Mouse (Mus musculus) G1E (cell line): Measurements from ENCODE around the gene Gm17720. TPM values are rescaled to one million over a fixed set of nuclear protein-coding genes. Genes with fewer than 3 reads are reported as not detected.

Experiments
- ATAC-seq: 2 replicates; pipeline ENCODE4 v1.8.0; 2016; ENCODE audit warnings: mild to moderate bottlenecking; ENCODE audit not compliant: insufficient number of reproducible peaks, poor library complexity, low FRiP score, severe bottlenecking; ENCODE audit errors: extremely low read depth
- DNase-seq: peaks from one replicate; pipeline ENCODE4 v3.0.0; 2012; ENCODE audit warnings: low spot score
- H3K27me3 ChIP-seq: 2 replicates; pipeline ENCODE4 v1.6.1; 2012; ENCODE audit warnings: mild to moderate bottlenecking, low read length, inconsistent platforms; ENCODE audit not compliant: insufficient read depth
- H3K36me3 ChIP-seq: replicated peaks from 2 replicates; pipeline ENCODE3; 2012; ENCODE audit warnings: mild to moderate bottlenecking, inconsistent platforms
- H3K4me1 ChIP-seq: 2 replicates; pipeline ENCODE4 v1.6.1; 2012; ENCODE audit warnings: low read depth, low read length, inconsistent platforms, mixed read lengths; ENCODE audit not compliant: insufficient read depth
- H3K4me3 ChIP-seq: 2 replicates; pipeline ENCODE4 v1.5.1; 2012; ENCODE audit warnings: low read depth, mild to moderate bottlenecking, inconsistent platforms, low read length, moderate library complexity, mixed read lengths
- H3K9me3 ChIP-seq: replicated peaks from 2 replicates; pipeline ENCODE4 v1.6.1; 2012; ENCODE audit warnings: inconsistent platforms
- CTCF ChIP-seq: IDR thresholded peaks from 2 replicates; pipeline ENCODE4 v1.5.1; 2012; ENCODE audit warnings: low read depth, low read length, inconsistent platforms, mixed read lengths
- GATA1 ChIP-seq: IDR thresholded peaks from 2 replicates; pipeline ENCODE4 v1.6.1; 2012; ENCODE audit warnings: borderline replicate concordance, low read length, inconsistent platforms, mixed read lengths
- GATA2 ChIP-seq: IDR thresholded peaks from 2 replicates; pipeline ENCODE4 v1.6.1; 2012; ENCODE audit warnings: low read depth, low read length, inconsistent platforms, borderline replicate concordance
- POLR2AphosphoS5 ChIP-seq: IDR thresholded peaks from 2 replicates; pipeline ENCODE4 v1.6.1; 2012; ENCODE audit warnings: low read depth, low read length, inconsistent platforms; ENCODE audit not compliant: insufficient replicate concordance
- TAL1 ChIP-seq: conservative IDR thresholded peaks from 2 replicates; pipeline ENCODE4 v1.6.1; 2012; ENCODE audit warnings: low read depth, low read length, inconsistent platforms, mixed read lengths
- polyA plus RNA-seq: library from polyadenylated mRNA; stranded (reverse); fragments of >175 nt; gene quantifications from 2 replicates; pipeline ENCODE4 v1.2.3, GENCODE M21; 2012
- total RNA-seq, 2 experiments: library from RNA; stranded (forward) in 1 of 2; stranded (reverse) in 1 of 2; fragments of 200-1000 nt in 1 of 2; fragments of >200 nt in 1 of 2; fragmentation: Nextera tagmentation in 1 of 2; gene quantifications; 2 replicates each; pipeline ENCODE4 v1.2.3; 2014 to 2017

Gene Gm17720
- total and polyA plus RNA-seq, 3 experiments, result not detected

DNA sequence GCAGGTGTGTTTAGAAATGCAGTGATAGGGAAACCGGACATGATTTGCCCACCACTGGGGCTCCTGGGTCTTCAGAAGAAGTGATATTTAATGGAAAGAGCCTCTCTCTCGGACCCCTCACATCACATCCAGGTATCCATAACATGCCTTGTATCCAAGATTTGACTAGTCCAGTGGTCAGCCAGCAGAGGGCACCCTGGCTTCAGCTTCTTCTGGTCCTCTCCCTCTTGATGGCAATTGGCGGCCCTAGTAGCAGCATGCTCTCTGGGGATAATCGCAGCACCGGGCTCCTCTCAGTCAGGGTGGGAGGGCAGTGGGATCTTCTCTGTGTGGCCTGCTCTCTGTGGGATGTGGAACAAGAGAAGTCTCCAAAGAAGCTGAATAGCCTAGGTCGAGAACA is 17.2 kb upstream of the Gm17720 start:
- Histone ChIP-seq H3K4me3 (no peak overlapping the region), H3K9me3 (peaks cover 79% of the 10 kb centered on the region), H3K27me3 (no peaks in the 10 kb centered on the region), H3K36me3 (no peaks in the 10 kb centered on the region), H3K4me1 (no peaks in the 10 kb centered on the region)
- ATAC-seq (no peak), DNase-seq (no peak)
- TF ChIP-seq POLR2AphosphoS5 (no peak), TAL1 (no peak), GATA1 (no peak), GATA2 (no peak), CTCF (no peak)

DNA sequence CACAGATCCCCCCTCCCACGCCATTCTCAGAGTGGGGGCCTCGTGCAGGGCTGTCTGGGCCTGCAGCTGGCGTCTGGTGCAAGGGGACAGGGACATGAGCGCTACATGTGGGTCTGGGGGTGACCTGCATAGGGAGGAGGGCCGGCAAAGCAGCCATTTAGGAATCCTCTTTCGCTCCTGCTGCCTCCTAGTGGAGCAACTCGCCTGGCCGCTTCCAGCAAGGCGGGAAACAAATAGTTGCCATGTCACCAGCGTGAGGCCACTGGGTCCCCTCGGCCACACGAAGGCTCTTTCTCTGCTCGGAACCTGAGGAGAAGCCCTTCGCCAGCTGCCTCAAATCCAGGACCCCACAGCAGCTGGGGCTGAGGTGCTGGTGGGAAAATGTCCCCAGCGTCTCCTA is 877 bp downstream of the Gm17720 start:
- Histone ChIP-seq H3K27me3 (no peaks in the 10 kb centered on the region), H3K36me3 (no peaks in the 10 kb centered on the region), H3K4me1 (no peaks in the 10 kb centered on the region), H3K4me3 (no peak overlapping the region), H3K9me3 (peaks cover 68% of the 10 kb centered on the region)
- no peak for TF ChIP-seq GATA2
- TF ChIP-seq TAL1, result no peak
- TF ChIP-seq POLR2AphosphoS5, result no peak
- TF ChIP-seq GATA1, result no peak
- TF ChIP-seq CTCF, result no peak
- DNase-seq (no peak), ATAC-seq (no peak)

DNA sequence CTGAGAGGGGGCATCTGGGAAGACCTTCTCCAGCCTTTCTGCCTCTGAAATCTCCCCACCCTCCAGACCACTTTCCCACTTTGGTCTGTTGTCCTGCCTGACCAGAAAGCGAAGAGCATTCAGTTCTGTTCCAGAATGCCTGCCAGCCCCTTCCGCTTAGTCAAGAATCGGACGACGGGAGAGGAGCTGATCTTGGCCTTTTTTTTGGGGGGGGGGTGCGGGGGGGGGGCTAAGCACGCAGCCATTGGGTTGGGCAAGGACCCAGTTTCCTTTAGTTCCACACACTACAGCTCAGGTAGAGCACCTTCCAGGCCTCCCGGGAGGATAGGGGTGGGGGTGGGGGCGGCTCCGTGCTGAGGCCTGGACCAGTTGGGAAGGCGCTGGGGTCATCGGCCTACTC is 1.6 kb downstream of the Gm17720 start, which contains the start of gene Gm21964:
Gene Gm21964 (plus strand): TSS at position 301 of the 400 bp plus-strand sequence.
- no peaks in the 10 kb centered on the region for H3K27me3 ChIP-seq
- ATAC-seq (no peak), DNase-seq (no peak)
- no peaks in the 10 kb centered on the region for H3K36me3 ChIP-seq
- peaks cover 68% of the 10 kb centered on the region for H3K9me3 ChIP-seq
- H3K4me1 ChIP-seq, result no peaks in the 10 kb centered on the region
- no peak for TF ChIP-seq TAL1
- no peak for TF ChIP-seq GATA2
- TF ChIP-seq CTCF, result no peak
- no peak for TF ChIP-seq POLR2AphosphoS5
- no peak for TF ChIP-seq GATA1
- no peak within 1 kb of the TSS for H3K4me3 ChIP-seq

DNA sequence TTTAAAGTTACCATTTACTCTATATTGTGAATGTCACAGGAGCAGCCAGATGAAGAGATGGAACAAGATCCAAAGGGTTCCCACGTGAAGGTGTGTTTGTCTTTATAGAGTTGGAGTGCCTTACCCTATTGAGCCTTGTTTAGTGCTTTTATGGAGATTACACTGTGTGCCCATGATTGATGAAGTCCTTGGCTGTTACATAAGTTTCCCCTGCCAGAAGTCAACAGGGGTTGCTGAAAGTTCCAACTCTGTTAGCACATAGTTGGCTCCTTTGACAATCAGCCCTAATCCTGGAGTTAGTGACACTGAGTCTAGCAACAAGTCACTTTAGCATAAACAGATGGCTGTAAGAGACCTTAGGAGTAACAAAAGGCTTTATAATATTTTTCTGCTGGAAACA is 10.7 kb downstream of the Gm17720 start:
- DNase-seq (no peak), ATAC-seq (no peak)
- H3K27me3 ChIP-seq, result no peaks in the 10 kb centered on the region
- no peak overlapping the region for H3K4me3 ChIP-seq
- H3K9me3 ChIP-seq, result peaks cover 41% of the 10 kb centered on the region
- TF ChIP-seq GATA2 (no peak), GATA1 (no peak), TAL1 (no peak), CTCF (no peak), POLR2AphosphoS5 (no peak)
- H3K36me3 ChIP-seq, result no peaks in the 10 kb centered on the region
- H3K4me1 ChIP-seq, result no peaks in the 10 kb centered on the region

GRCm38 (mm10) chr8:110082416-110083105 is 20.0 kb downstream of the Gm17720 start:
- H3K4me3 ChIP-seq, result no peak overlapping the region
- H3K4me1 ChIP-seq, result no peaks in the 10 kb centered on the region
- no peaks in the 10 kb centered on the region; the same call in 1 of the 2 replicates for H3K27me3 ChIP-seq
- TF ChIP-seq CTCF, result no peak
- TF ChIP-seq GATA2, result no peak
- TF ChIP-seq TAL1, result no peak
- no peak for TF ChIP-seq GATA1
- TF ChIP-seq POLR2AphosphoS5, result no peak
- peaks cover 47% of the 10 kb centered on the region for H3K9me3 ChIP-seq
- ATAC-seq (no peak), DNase-seq (no peak)
- no peaks in the 10 kb centered on the region for H3K36me3 ChIP-seq

DNA sequence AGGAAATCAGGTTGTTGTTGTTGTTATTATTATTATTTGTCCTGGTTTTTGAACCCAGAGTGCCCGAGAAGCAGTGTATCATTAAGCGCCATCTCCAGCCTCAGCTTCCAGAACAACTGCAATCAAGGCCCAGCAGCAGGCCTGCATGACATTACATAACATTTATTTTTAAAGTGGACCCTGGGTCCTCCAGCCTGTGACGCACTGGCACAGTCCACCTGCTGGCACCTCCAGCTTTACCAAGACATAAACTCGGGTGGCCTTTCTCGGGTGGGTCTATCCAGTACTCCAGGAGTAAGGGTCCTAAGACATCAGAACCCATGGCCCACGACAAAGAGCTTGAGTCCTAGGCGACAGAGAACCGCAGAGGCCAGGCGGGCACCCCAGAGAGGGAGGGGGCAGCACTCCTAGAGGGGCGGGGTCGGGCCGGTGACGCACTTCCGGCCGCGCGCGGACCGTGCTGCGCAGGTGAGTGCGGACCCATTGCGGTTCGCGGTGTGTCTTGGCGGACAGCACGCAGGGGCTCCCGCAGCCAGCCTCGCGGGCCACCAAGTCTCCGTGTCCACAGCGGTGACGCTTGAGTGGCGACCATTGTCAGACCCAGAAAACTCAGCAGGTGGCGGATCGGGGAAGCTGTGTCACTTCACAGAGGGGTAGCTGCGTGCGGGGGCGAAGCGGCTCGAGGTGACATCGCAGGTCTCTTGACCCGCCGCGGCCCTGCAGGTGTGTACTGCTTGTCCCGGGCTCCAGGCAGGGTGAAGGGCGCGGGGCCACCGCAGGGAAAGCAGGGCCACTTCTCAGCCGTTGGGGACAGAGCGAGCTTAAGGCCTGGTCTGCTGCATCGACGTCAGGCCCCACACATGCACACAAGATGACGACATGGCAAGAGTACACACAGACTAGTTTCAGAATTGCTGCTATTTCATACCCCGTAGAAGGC is 23.0 kb downstream of the Gm17720 start, which contains the start of gene Zfp612:
Gene Zfp612 (plus strand): TSS at position 465 of the 940 bp plus-strand sequence.
- Histone ChIP-seq H3K4me3 (peak within 1 kb of the TSS; percentile 6; the same call in 1 of the 2 replicates), H3K4me1 (no peaks in the 10 kb centered on the region), H3K9me3 (peaks cover 44% of the 10 kb centered on the region), H3K27me3 (no peaks in the 10 kb centered on the region; the same call in 1 of the 2 replicates), H3K36me3 (no peaks in the 10 kb centered on the region)
- ATAC-seq, result no peak
- no peak for TF ChIP-seq POLR2AphosphoS5
- TF ChIP-seq TAL1, result no peak
- TF ChIP-seq GATA1, result no peak
- TF ChIP-seq CTCF, result no peak
- TF ChIP-seq GATA2, result no peak
- no peak for DNase-seq
